Mouse (Mus musculus) ES-Bruce4 (cell line): Measurements from ENCODE around the gene Phgr1.

ENCODE experiments used
- CTCF ChIP-seq: IDR thresholded peaks from one replicate; pipeline ENCODE4 v1.8.1; 2011; ENCODE audit warnings: low read depth, low read length
- EP300 ChIP-seq: IDR thresholded peaks from 2 replicates; pipeline ENCODE4 v1.6.1; 2011; ENCODE audit warnings: low read depth, low read length; ENCODE audit not compliant: insufficient read depth
- POLR2A ChIP-seq: IDR thresholded peaks from one replicate; pipeline ENCODE4 v1.8.1; 2011; ENCODE audit warnings: low read length; ENCODE audit not compliant: insufficient read depth

GRCm38 (mm10) chr2:118731981-118732380, 40.6 kb upstream of the Phgr1 start:
- TF ChIP-seq CTCF (no peak), POLR2A (no peak), EP300 (no peak)
